Mouse (Mus musculus): Measurements from ENCODE around the gene Cnbd2. TPM values are rescaled to one million over a fixed set of nuclear protein-coding genes. Genes with fewer than 3 reads are reported as not detected.

Cnbd2 gene
- polyA plus RNA-seq, 1 experiment from 2014 or later = 6.5 TPM

- 96% methylated on average over 6 of the region's 6 CpGs for WGBS
- ATAC-seq (ENCODE audit: low FRiP score, low read depth) = no peak
- H3K27ac ChIP-seq = no peak overlapping the region
These were observed 2.7 kb downstream of the Cnbd2 start for GRCm38 (mm10) chr2:156314811-156315210.

GRCm38 (mm10) chr2:156318491-156318890 lies 6.4 kb downstream of the Cnbd2 start:
- H3K27ac ChIP-seq = no peak overlapping the region
- no peaks in the 10 kb centered on the region for H3K4me1 ChIP-seq
- H3K4me2 ChIP-seq (replicated peaks) = no peak overlapping the region
- no peak overlapping the region for H3K4me3 ChIP-seq
- no peak overlapping the region for H3K9ac ChIP-seq
- peaks cover 9% of the 10 kb centered on the region; the same call in 1 of the 2 replicates for H3K36me3 ChIP-seq
- H3K27me3 ChIP-seq (replicated peaks) = no peaks in the 10 kb centered on the region
- no peaks in the 10 kb centered on the region for H3K9me3 ChIP-seq
- ATAC-seq (ENCODE audit: low FRiP score, low read depth) = no peak

More at GRCm38 (mm10) chr2:156314811-156315210, 2.7 kb downstream of the Cnbd2 start:
- Histone ChIP-seq H3K4me1 (peaks cover 5% of the 10 kb centered on the region), H3K9me3 (no peaks in the 10 kb centered on the region), H3K36me3 (peaks cover 7% of the 10 kb centered on the region; the same call in 1 of the 2 replicates), H3K4me2 (replicated peaks) (no peak overlapping the region), H3K9ac (no peak overlapping the region), H3K27me3 (replicated peaks) (no peaks in the 10 kb centered on the region), H3K4me3 (no peak overlapping the region)

GRCm38 (mm10) chr2:156321538-156321937 lies 9.4 kb downstream of the Cnbd2 start:
- H3K27me3 ChIP-seq (replicated peaks) = no peaks in the 10 kb centered on the region
- H3K9me3 ChIP-seq = no peaks in the 10 kb centered on the region
- H3K27ac ChIP-seq = no peak overlapping the region
- ATAC-seq (ENCODE audit: low FRiP score, low read depth) = no peak
- H3K4me3 ChIP-seq = no peak overlapping the region
- H3K4me2 ChIP-seq (replicated peaks) = no peak overlapping the region
- H3K4me1 ChIP-seq = no peaks in the 10 kb centered on the region
- WGBS = 93% methylated on average over 6 of the region's 6 CpGs
- H3K36me3 ChIP-seq = 0 out of 2 replicates have a peak, but pooled peaks cover 2% of the 10 kb centered on the region
- H3K9ac ChIP-seq = no peak overlapping the region

GRCm38 (mm10) chr2:156324116-156324588 lies 12.1 kb downstream of the Cnbd2 start:
- H3K9ac ChIP-seq = no peak overlapping the region
- 81% methylated on average over 6 of the region's 6 CpGs for WGBS
- no peak for ATAC-seq (ENCODE audit: low FRiP score, low read depth)

GRCm38 (mm10) chr2:156324681-156325080 lies 12.6 kb downstream of the Cnbd2 start:
- WGBS = 57% methylated on average over 5 of the region's 5 CpGs
- Histone ChIP-seq H3K4me3 (no peak overlapping the region), H3K4me1 (no peaks in the 10 kb centered on the region), H3K9ac (no peak overlapping the region), H3K9me3 (no peaks in the 10 kb centered on the region), H3K27ac (no peak overlapping the region), H3K27me3 (replicated peaks) (no peaks in the 10 kb centered on the region), H3K4me2 (replicated peaks) (no peak overlapping the region), H3K36me3 (0 out of 2 replicates have a peak, but pooled peaks cover 2% of the 10 kb centered on the region)
- no peak for ATAC-seq (ENCODE audit: low FRiP score, low read depth)

More at GRCm38 (mm10) chr2:156324116-156324588, 12.1 kb downstream of the Cnbd2 start:
- no peaks in the 10 kb centered on the region for H3K27me3 ChIP-seq (replicated peaks)
- H3K4me1 ChIP-seq = no peaks in the 10 kb centered on the region
- no peak overlapping the region for H3K4me3 ChIP-seq
- no peaks in the 10 kb centered on the region for H3K9me3 ChIP-seq
- no peak overlapping the region for H3K4me2 ChIP-seq (replicated peaks)
- H3K36me3 ChIP-seq = 0 out of 2 replicates have a peak, but pooled peaks cover 2% of the 10 kb centered on the region
- no peak overlapping the region for H3K27ac ChIP-seq

- no peaks in the 10 kb centered on the region for H3K4me1 ChIP-seq
- 79% methylated on average over 1 of the region's 1 CpGs for WGBS
- H3K9me3 ChIP-seq = no peaks in the 10 kb centered on the region
- H3K36me3 ChIP-seq = no peaks in the 10 kb centered on the region
- no peak for ATAC-seq (ENCODE audit: low FRiP score, low read depth)
- no peak overlapping the region for H3K9ac ChIP-seq
- H3K4me2 ChIP-seq (replicated peaks) = no peak overlapping the region
- H3K4me3 ChIP-seq = no peak overlapping the region
- H3K27ac ChIP-seq = no peak overlapping the region
- no peaks in the 10 kb centered on the region for H3K27me3 ChIP-seq (replicated peaks)
These were observed 18.6 kb downstream of the Cnbd2 start for GRCm38 (mm10) chr2:156330681-156331080.

GRCm38 (mm10) chr2:156331446-156331965 lies 19.4 kb downstream of the Cnbd2 start:
- H3K27me3 ChIP-seq (replicated peaks) = no peaks in the 10 kb centered on the region
- no peak overlapping the region for H3K4me2 ChIP-seq (replicated peaks)
- H3K4me3 ChIP-seq = no peak overlapping the region
- H3K36me3 ChIP-seq = no peaks in the 10 kb centered on the region
- no peaks in the 10 kb centered on the region for H3K9me3 ChIP-seq
- no peaks in the 10 kb centered on the region for H3K4me1 ChIP-seq
- WGBS = 70% methylated on average over 7 of the region's 7 CpGs
- no peak for ATAC-seq (ENCODE audit: low FRiP score, low read depth)
- no peak overlapping the region for H3K9ac ChIP-seq
- no peak overlapping the region for H3K27ac ChIP-seq

GRCm38 (mm10) chr2:156340078-156340477 lies 28.0 kb downstream of the Cnbd2 start:
- Histone ChIP-seq H3K4me3 (no peak overlapping the region), H3K9ac (no peak overlapping the region), H3K36me3 (no peaks in the 10 kb centered on the region), H3K4me1 (no peaks in the 10 kb centered on the region), H3K27me3 (replicated peaks) (no peaks in the 10 kb centered on the region), H3K4me2 (replicated peaks) (no peak overlapping the region), H3K27ac (no peak overlapping the region), H3K9me3 (no peaks in the 10 kb centered on the region)
- no peak for ATAC-seq (ENCODE audit: low FRiP score, low read depth)
- WGBS = 91% methylated on average over 4 of the region's 4 CpGs

- H3K4me3 ChIP-seq = no peak overlapping the region
- no peak overlapping the region for H3K4me2 ChIP-seq (replicated peaks)
- no peaks in the 10 kb centered on the region for H3K9me3 ChIP-seq
- no peaks in the 10 kb centered on the region for H3K4me1 ChIP-seq
- no peaks in the 10 kb centered on the region for H3K36me3 ChIP-seq
- no peak overlapping the region for H3K9ac ChIP-seq
- WGBS = 64% methylated on average over 12 of the region's 12 CpGs
- no peaks in the 10 kb centered on the region for H3K27me3 ChIP-seq (replicated peaks)
- ATAC-seq (ENCODE audit: low FRiP score, low read depth) = no peak
- no peak overlapping the region for H3K27ac ChIP-seq
These were observed 32.9 kb downstream of the Cnbd2 start for GRCm38 (mm10) chr2:156344775-156345532.

GRCm38 (mm10) chr2:156348812-156349211 lies 36.7 kb downstream of the Cnbd2 start:
- ATAC-seq (ENCODE audit: low FRiP score, low read depth) = no peak
- no peaks in the 10 kb centered on the region for H3K36me3 ChIP-seq
- H3K4me2 ChIP-seq (replicated peaks) = no peak overlapping the region
- no peaks in the 10 kb centered on the region for H3K9me3 ChIP-seq
- H3K4me3 ChIP-seq = no peak overlapping the region
- H3K9ac ChIP-seq = no peak overlapping the region
- H3K27me3 ChIP-seq (replicated peaks) = no peaks in the 10 kb centered on the region
- no peaks in the 10 kb centered on the region for H3K4me1 ChIP-seq
- WGBS = 83% methylated on average over 4 of the region's 4 CpGs
- no peak overlapping the region for H3K27ac ChIP-seq

GRCm38 (mm10) chr2:156349286-156349848 lies 37.3 kb downstream of the Cnbd2 start:
- Histone ChIP-seq H3K4me1 (no peaks in the 10 kb centered on the region), H3K27me3 (replicated peaks) (no peaks in the 10 kb centered on the region), H3K36me3 (no peaks in the 10 kb centered on the region), H3K4me3 (no peak overlapping the region), H3K9me3 (no peaks in the 10 kb centered on the region), H3K4me2 (replicated peaks) (no peak overlapping the region), H3K27ac (no peak overlapping the region), H3K9ac (no peak overlapping the region)
- no peak for ATAC-seq (ENCODE audit: low FRiP score, low read depth)
- 89% methylated on average over 4 of the region's 4 CpGs for WGBS

GRCm38 (mm10) chr2:156351243-156351642 lies 39.1 kb downstream of the Cnbd2 start:
- 81% methylated on average over 7 of the region's 7 CpGs for WGBS

More at GRCm38 (mm10) chr2:156351243-156351642, 39.1 kb downstream of the Cnbd2 start:
- Histone ChIP-seq H3K4me2 (replicated peaks) (no peak overlapping the region), H3K27ac (no peak overlapping the region), H3K27me3 (replicated peaks) (no peaks in the 10 kb centered on the region), H3K36me3 (no peaks in the 10 kb centered on the region), H3K4me1 (no peaks in the 10 kb centered on the region), H3K9ac (no peak overlapping the region), H3K9me3 (no peaks in the 10 kb centered on the region), H3K4me3 (no peak overlapping the region)
- no peak for ATAC-seq (ENCODE audit: low FRiP score, low read depth)
